Mouse (Mus musculus): ENCODE results near the gene Shc4.
A peak's percentile ranks its signal among the peaks of the same experiment; 100 is the strongest.

Shc4 gene

GRCm38 (mm10) chr2:125684559-125685440 is 39.1 kb downstream of the Shc4 start:
- DNase-seq, result no peak

GRCm38 (mm10) chr2:125683895-125684294 is 40.1 kb downstream of the Shc4 start:
- DNase-seq, result no peak

- DNase-seq, result no peak
Observed at GRCm38 (mm10) chr2:125681811-125682210, 42.1 kb downstream of the Shc4 start.

- peak; percentile 83 for DNase-seq
Observed at GRCm38 (mm10) chr2:125672957-125673631, 50.9 kb downstream of the Shc4 start, which contains the start of gene Eid1. TSS of gene Eid1 (plus strand) at chr2:125673095.

GRCm38 (mm10) chr2:125672568-125672956 is 51.4 kb downstream of the Shc4 start:
- peak; percentile 73 for DNase-seq

GRCm38 (mm10) chr2:125670846-125671245 is 53.1 kb downstream of the Shc4 start:
- DNase-seq, result no peak

- DNase-seq, result no peak
Observed at GRCm38 (mm10) chr2:125667721-125668120, 56.2 kb downstream of the Shc4 start.

GRCm38 (mm10) chr2:125667184-125667583 is 56.8 kb downstream of the Shc4 start:
- DNase-seq, result no peak

- no peak for DNase-seq
Observed at GRCm38 (mm10) chr2:125666668-125667067, 57.3 kb downstream of the Shc4 start.

GRCm38 (mm10) chr2:125665909-125666308 is 58.0 kb downstream of the Shc4 start:
- DNase-seq, result no peak

- no peak for DNase-seq
Observed at GRCm38 (mm10) chr2:125665213-125665612, 58.7 kb downstream of the Shc4 start.

- no peak for DNase-seq
Observed at GRCm38 (mm10) chr2:125662517-125662916, 61.4 kb downstream of the Shc4 start.

GRCm38 (mm10) chr2:125661156-125661555 is 62.8 kb downstream of the Shc4 start:
- no peak for DNase-seq

GRCm38 (mm10) chr2:125660537-125661130 is 63.3 kb downstream of the Shc4 start:
- peak; percentile 14 for DNase-seq

- peak; percentile 72 for DNase-seq
Observed at GRCm38 (mm10) chr2:125659823-125660536, 64.0 kb downstream of the Shc4 start.

GRCm38 (mm10) chr2:125655391-125655790 is 68.6 kb downstream of the Shc4 start:
- no peak for DNase-seq

- no peak for DNase-seq
Observed at GRCm38 (mm10) chr2:125653286-125653685, 70.7 kb downstream of the Shc4 start.

GRCm38 (mm10) chr2:125651563-125651962 is 72.4 kb downstream of the Shc4 start:
- DNase-seq, result no peak

- no peak for DNase-seq
Observed at GRCm38 (mm10) chr2:125650742-125651352, 73.1 kb downstream of the Shc4 start.

GRCm38 (mm10) chr2:125650038-125650437 is 73.9 kb downstream of the Shc4 start:
- DNase-seq, result no peak

GRCm38 (mm10) chr2:125644912-125645311 is 79.0 kb downstream of the Shc4 start:
- DNase-seq, result no peak

GRCm38 (mm10) chr2:125637331-125637730 is 86.6 kb downstream of the Shc4 start:
- no peak for DNase-seq

GRCm38 (mm10) chr2:125630010-125630409 is 93.9 kb downstream of the Shc4 start:
- DNase-seq, result no peak
